Mouse (Mus musculus) lung, adult 2 months (tissue): ENCODE data around the gene Otub1.

Source experiments
- CTCF ChIP-seq: fragments of 200-500 bp; IDR thresholded peaks from 2 replicates; pipeline ENCODE4 v1.5.1; 2011; ENCODE audit warnings: mild to moderate bottlenecking, low read length, control low read depth; ENCODE audit not compliant: insufficient read depth
- POLR2A ChIP-seq: fragments of 200-500 bp; IDR thresholded peaks from 2 replicates; pipeline ENCODE4 v1.6.1; 2011; ENCODE audit warnings: low read depth, mild to moderate bottlenecking, control low read depth, low read length, borderline replicate concordance; ENCODE audit errors: extremely low read depth

GRCm38 (mm10) chr19:7151927-7152653 lies 54.0 kb downstream of the Otub1 start:
- no peak for TF ChIP-seq POLR2A
- no peak for TF ChIP-seq CTCF
